14 mouse cellular contexts compared by ENCODE assay signal in genomic region chr9:120918642-120919041, GRCm38 (mm10). TPM values are rescaled to one million over a fixed set of nuclear protein-coding genes. Genes with fewer than 3 reads are reported as not detected.
DNase-seq lines count a peak whose midpoint lies in the region; ATAC-seq lines count a peak whose summit lies in the region.
"Had no signal": no experiment of that assay in that cellular context is flagged by ENCODE, and none has a peak within 500 bp of the region (broad histone marks: within the 10 kb centered on the region; RNA-seq: fewer than 3 reads in every experiment).

No protein-coding gene starts in this region.

- H3K4me2 ChIP-seq in forebrain, embryonic 14.5 days (ENCODE audit: low read length), result no peak overlapping the region
- H3K4me2 ChIP-seq: heart, embryonic 15.5 days; midbrain, embryonic 11.5 days had no signal

- no peaks in the 10 kb centered on the region for H3K36me3 ChIP-seq in forebrain, embryonic 10.5 days (replicated peaks)
- H3K36me3 ChIP-seq in forebrain, embryonic 14.5 days (ENCODE audit: control insufficient read depth, insufficient read depth, low read length), result no peaks in the 10 kb centered on the region
- H3K36me3 ChIP-seq: heart, embryonic 15.5 days had no signal

- no peak overlapping the region for H3K4me3 ChIP-seq in forebrain, embryonic 10.5 days
- no peak overlapping the region for H3K4me3 ChIP-seq in forebrain, embryonic 14.5 days (ENCODE audit: low read depth, low read length)
- H3K4me3 ChIP-seq: gastrocnemius, adult 2 months; heart, embryonic 15.5 days had no signal

- H3K27ac ChIP-seq in forebrain, embryonic 10.5 days, result 0 out of 2 replicates have a peak overlapping the region, but pooled peaks have one; percentile 8
- H3K27ac ChIP-seq in forebrain, embryonic 14.5 days (ENCODE audit: low read depth, low read length), result no peak overlapping the region
- H3K27ac ChIP-seq: gastrocnemius, adult 2 months; heart, embryonic 15.5 days had no signal

- 0 out of 2 replicates have a peak, but pooled peaks cover 3% of the 10 kb centered on the region for H3K9me3 ChIP-seq in forebrain, embryonic 10.5 days
- no peaks in the 10 kb centered on the region for H3K9me3 ChIP-seq in forebrain, embryonic 14.5 days (replicated peaks; ENCODE audit: control insufficient read depth, low read length)
- H3K9me3 ChIP-seq: heart, embryonic 15.5 days had no signal

- no peak overlapping the region for H3K9ac ChIP-seq in forebrain, embryonic 14.5 days (ENCODE audit: low read length)
- H3K9ac ChIP-seq: heart, embryonic 15.5 days had no signal

- no peaks in the 10 kb centered on the region for H3K27me3 ChIP-seq in forebrain, embryonic 10.5 days (ENCODE audit: poor library complexity, severe bottlenecking)
- no peaks in the 10 kb centered on the region for H3K27me3 ChIP-seq in forebrain, embryonic 14.5 days (replicated peaks; ENCODE audit: control insufficient read depth, insufficient read depth, low read length)
- H3K27me3 ChIP-seq: heart, embryonic 15.5 days had no signal

- WGBS in forebrain, embryonic 10.5 days, result 69% methylated on average over 6 of the region's 6 CpGs
- WGBS in forebrain, embryonic 14.5 days, result 48% methylated on average over 6 of the region's 6 CpGs

- ATAC-seq in forebrain, embryonic 14.5 days, result no peak
- ATAC-seq: hindbrain, embryonic 16.5 days had no signal

- peaks cover 11% of the 10 kb centered on the region; the same call in 1 of the 2 replicates for H3K4me1 ChIP-seq in forebrain, embryonic 10.5 days
- no peaks in the 10 kb centered on the region for H3K4me1 ChIP-seq in forebrain, embryonic 14.5 days (ENCODE audit: control insufficient read depth, insufficient read depth, low read length)

- DNase-seq in forebrain, embryonic 10.5 days (ENCODE audit: extremely low spot score, low spot score), result no peak
- no peak for DNase-seq in forebrain, embryonic 14.5 days (ENCODE audit: low spot score)
- DNase-seq in left cerebral cortex, postnatal 14 days (ENCODE audit: low spot score in 2 of 2), result peak; percentile 43 to 73
- no peak for DNase-seq in left cerebral cortex, adult 11 months (ENCODE audit: low spot score)
- peak; percentile 30 for DNase-seq in urinary bladder, postnatal 14 days (ENCODE audit: low spot score)
- no peak for DNase-seq in urinary bladder, postnatal 25 days (ENCODE audit: low spot score)
- DNase-seq in telencephalon, adult 2 months (ENCODE audit: low read depth, low spot score), result peak; percentile 31
- DNase-seq in retina, postnatal 1 day, result no peak
- DNase-seq: cerebellum, adult 9-11 months; gastrocnemius, adult 2 months; liver had no signal

- intact Hi-C loops in left cerebral cortex, postnatal 14 days (cut with DNase I), result no loop called here

RNA-seq across cellular contexts. Expression of gene Ctnnb1, which starts 10.4 kb away (rescaled TPM):
- 647 and 664 TPM in 2 replicates for polyA plus RNA-seq in forebrain, embryonic 10.5 days (2016; fragmentation: Nextera tagmentation; extraction: Ambion mirVana)
- polyA plus RNA-seq in forebrain, embryonic 14.5 days (2014; fragmentation: Nextera tagmentation; extraction: Ambion mirVana), result 788 and 853 TPM in 2 replicates
- 100 to 1,000 TPM; 615 to 674 TPM for total RNA-seq in left cerebral cortex, postnatal 14 days (2021)

Comparison
In these comparisons a context has a peak if more than half of its experiments do, and no peak if none do; other contexts are left out.
1. DNase-seq: peak in left cerebral cortex, postnatal 14 days (2 of 2), urinary bladder, postnatal 14 days (single experiment) and telencephalon, adult 2 months (single experiment); none in forebrain, embryonic 10.5 days (single experiment), forebrain, embryonic 14.5 days (single experiment), left cerebral cortex, adult 11 months (single experiment), urinary bladder, postnatal 25 days (single experiment) and retina, postnatal 1 day (single experiment).